Mouse (Mus musculus): ENCODE measurements at regions not wholly inside any gene's neighbourhood (a gene's known extent, or its start where the extent isn't known, plus 50 kb on each side); places are given as distances from the start of the nearest gene placed in this dataset.
"Not testable (repeated sequence)": the region's sequence is repeated elsewhere in the genome, so short reads cannot be mapped to it uniquely, and the experiment has no call there.

GRCm38 (mm10) chr14:16044466-16044865, 204.6 kb upstream of the Ngly1 start:
- Histone ChIP-seq H3K4me3 (ENCODE audit: low read depth, low read length) (no peak overlapping the region), H3K27ac (replicated peaks; ENCODE audit: low read depth, low read length) (no peak overlapping the region), H3K4me2 (ENCODE audit: low read depth, severe bottlenecking) (no peak overlapping the region), H3K4me1 (ENCODE audit: control insufficient read depth, insufficient read depth, low read length) (no peaks in the 10 kb centered on the region), H3K27me3 (ENCODE audit: control insufficient read depth, insufficient read depth, low read length) (no peaks in the 10 kb centered on the region), H3K36me3 (ENCODE audit: control insufficient read depth, insufficient read depth, low read length) (no peaks in the 10 kb centered on the region), H3K9ac (ENCODE audit: low read length) (no peak overlapping the region), H3K9me3 (ENCODE audit: control insufficient read depth, low read length) (no peaks in the 10 kb centered on the region)
- DNase-seq (ENCODE audit: low spot score) (no peak), ATAC-seq (ENCODE audit: insufficient number of reproducible peaks, low FRiP score, low TSS enrichment, low read depth) (no peak)

DNA sequence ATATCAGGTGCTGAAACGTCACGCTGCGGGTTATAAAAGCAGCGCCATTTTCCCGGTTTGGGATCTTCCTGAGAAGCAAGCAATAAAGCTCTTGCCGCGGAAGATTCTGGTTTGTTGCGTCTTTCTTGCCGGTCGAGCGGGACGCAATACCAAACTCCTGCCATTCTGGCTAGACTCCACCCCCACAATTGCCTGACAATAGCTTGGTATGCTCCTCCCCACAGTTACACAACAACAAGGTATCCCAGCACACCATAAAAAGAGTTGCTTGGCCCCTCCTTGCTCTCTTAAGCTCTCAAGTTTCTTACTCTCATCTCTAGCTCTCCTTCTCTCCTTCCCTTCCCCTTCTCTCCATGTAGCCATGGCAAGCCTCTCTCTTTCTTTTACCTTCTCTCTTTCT, 176.5 kb upstream of the Ngly1 start:
- H3K4me2 ChIP-seq (ENCODE audit: low read depth, severe bottlenecking); DNase-seq (ENCODE audit: low spot score); H3K4me1 ChIP-seq (ENCODE audit: control insufficient read depth, insufficient read depth, low read length); H3K9ac ChIP-seq (ENCODE audit: low read length); H3K36me3 ChIP-seq (ENCODE audit: control insufficient read depth, insufficient read depth, low read length); H3K9me3 ChIP-seq (ENCODE audit: control insufficient read depth, low read length); H3K4me3 ChIP-seq (ENCODE audit: low read depth, low read length); ATAC-seq (ENCODE audit: insufficient number of reproducible peaks, low FRiP score, low TSS enrichment, low read depth); H3K27me3 ChIP-seq (ENCODE audit: control insufficient read depth, insufficient read depth, low read length); H3K27ac ChIP-seq (replicated peaks; ENCODE audit: low read depth, low read length): not testable (repeated sequence)
- WGBS = 92% methylated on average over 7 of the region's 12 CpGs

DNA sequence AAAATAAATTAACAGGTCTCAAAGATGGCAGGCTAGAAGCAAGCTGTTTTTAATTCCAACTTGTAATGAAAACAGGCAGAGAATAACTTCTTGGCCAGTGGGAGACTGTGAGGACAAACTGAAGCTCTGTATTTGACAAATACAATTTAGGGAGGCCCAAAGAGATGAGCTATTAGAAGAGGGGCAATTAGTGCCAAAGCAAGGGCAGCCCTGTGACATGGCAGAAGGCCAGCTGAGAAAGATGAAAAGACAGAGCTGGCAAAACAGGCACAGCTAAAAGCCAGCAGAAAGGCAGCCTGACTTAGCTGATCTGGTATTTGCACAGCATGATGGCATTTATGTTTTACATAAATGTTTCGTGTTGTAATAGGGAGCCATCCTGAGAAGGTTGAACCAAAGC, 175.0 kb upstream of the Ngly1 start:
- DNase-seq (ENCODE audit: low spot score) = no peak
- ATAC-seq (ENCODE audit: insufficient number of reproducible peaks, low FRiP score, low TSS enrichment, low read depth) = no peak
- H3K4me1 ChIP-seq (ENCODE audit: control insufficient read depth, insufficient read depth, low read length) = no peaks in the 10 kb centered on the region
- H3K27ac ChIP-seq (replicated peaks; ENCODE audit: low read depth, low read length) = no peak overlapping the region
- H3K9ac ChIP-seq (ENCODE audit: low read length) = no peak overlapping the region
- no peaks in the 10 kb centered on the region for H3K9me3 ChIP-seq (ENCODE audit: control insufficient read depth, low read length)
- no peak overlapping the region for H3K4me3 ChIP-seq (ENCODE audit: low read depth, low read length)
- no peaks in the 10 kb centered on the region for H3K36me3 ChIP-seq (ENCODE audit: control insufficient read depth, insufficient read depth, low read length)
- no peaks in the 10 kb centered on the region for H3K27me3 ChIP-seq (ENCODE audit: control insufficient read depth, insufficient read depth, low read length)
- 86% methylated on average over 1 of the region's 1 CpGs for WGBS
- H3K4me2 ChIP-seq (ENCODE audit: low read depth, severe bottlenecking) = no peak overlapping the region

DNA sequence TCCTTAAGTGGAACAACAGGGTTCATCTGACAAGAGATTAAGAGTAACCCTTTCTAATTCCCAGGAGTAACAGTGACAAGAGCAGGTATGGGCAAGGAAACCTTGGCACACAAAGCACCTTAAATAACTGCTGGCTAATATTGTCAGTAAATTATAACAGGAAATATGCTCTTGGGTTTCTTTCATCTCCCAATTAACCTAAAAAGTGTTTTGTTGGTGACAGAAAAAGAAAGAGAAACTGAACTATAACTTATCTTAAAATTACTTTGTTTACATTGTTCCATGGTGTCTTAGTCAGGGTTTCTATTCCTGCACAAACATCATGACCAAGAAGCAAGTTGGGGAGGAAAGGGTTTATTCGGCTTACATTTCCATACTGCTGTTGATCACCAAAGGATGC, 170.0 kb upstream of the Ngly1 start:
- no peaks in the 10 kb centered on the region for H3K27me3 ChIP-seq (ENCODE audit: control insufficient read depth, insufficient read depth, low read length)
- DNase-seq (ENCODE audit: low spot score) (no peak), ATAC-seq (ENCODE audit: insufficient number of reproducible peaks, low FRiP score, low TSS enrichment, low read depth) (no peak)
- H3K27ac ChIP-seq (replicated peaks; ENCODE audit: low read depth, low read length) = no peak overlapping the region
- no peak overlapping the region for H3K9ac ChIP-seq (ENCODE audit: low read length)
- 67% methylated on average over 1 of the region's 1 CpGs for WGBS
- H3K36me3 ChIP-seq (ENCODE audit: control insufficient read depth, insufficient read depth, low read length) = no peaks in the 10 kb centered on the region
- no peak overlapping the region for H3K4me2 ChIP-seq (ENCODE audit: low read depth, severe bottlenecking)
- H3K9me3 ChIP-seq (ENCODE audit: control insufficient read depth, low read length) = no peaks in the 10 kb centered on the region
- no peak overlapping the region for H3K4me3 ChIP-seq (ENCODE audit: low read depth, low read length)
- H3K4me1 ChIP-seq (ENCODE audit: control insufficient read depth, insufficient read depth, low read length) = no peaks in the 10 kb centered on the region

- DNase-seq (ENCODE audit: low spot score); H3K27me3 ChIP-seq (ENCODE audit: control insufficient read depth, insufficient read depth, low read length); ATAC-seq (ENCODE audit: insufficient number of reproducible peaks, low FRiP score, low TSS enrichment, low read depth); H3K4me1 ChIP-seq (ENCODE audit: control insufficient read depth, insufficient read depth, low read length); H3K9me3 ChIP-seq (ENCODE audit: control insufficient read depth, low read length); H3K36me3 ChIP-seq (ENCODE audit: control insufficient read depth, insufficient read depth, low read length); H3K4me2 ChIP-seq (ENCODE audit: low read depth, severe bottlenecking); H3K9ac ChIP-seq (ENCODE audit: low read length); H3K27ac ChIP-seq (replicated peaks; ENCODE audit: low read depth, low read length); H3K4me3 ChIP-seq (ENCODE audit: low read depth, low read length): not testable (repeated sequence)
These were observed 161.8 kb upstream of the Ngly1 start for GRCm38 (mm10) chr14:16087231-16087630.

DNA sequence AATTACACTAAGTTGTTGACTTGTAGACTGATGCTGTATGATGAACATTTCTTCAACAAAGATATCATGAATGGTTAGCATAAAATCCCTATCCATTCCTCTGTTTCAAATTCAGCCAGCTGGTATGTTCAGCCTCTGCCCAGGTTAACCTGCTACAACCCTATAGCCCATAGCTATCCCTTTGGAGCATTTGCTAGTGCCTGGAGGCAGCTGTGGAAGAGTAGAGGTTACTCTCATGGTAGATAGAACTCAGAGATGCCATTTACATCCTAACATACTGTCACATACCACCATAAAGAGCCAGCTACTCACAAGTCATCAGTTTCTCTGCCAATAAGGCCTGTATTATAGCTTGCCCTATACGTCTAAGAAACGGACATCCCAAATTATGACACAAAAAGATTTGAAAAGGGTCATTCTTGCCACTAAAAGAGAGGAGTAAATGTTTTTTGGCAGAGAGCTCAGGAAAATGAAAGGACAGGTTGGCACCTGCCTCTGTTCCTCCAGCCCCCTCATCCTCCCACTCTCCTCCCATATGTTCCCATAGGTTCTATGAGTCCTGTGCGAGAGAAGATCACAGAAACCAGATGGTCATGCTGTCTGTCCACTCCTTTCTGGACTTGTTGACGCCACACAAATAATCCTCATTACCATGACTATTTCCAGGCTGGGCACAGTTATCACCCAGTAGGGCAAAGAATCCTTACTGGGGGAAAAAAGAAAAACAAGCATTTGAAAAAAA, 156.5 kb upstream of the Ngly1 start:
- H3K36me3 ChIP-seq (ENCODE audit: control insufficient read depth, insufficient read depth, low read length) = no peaks in the 10 kb centered on the region
- DNase-seq (ENCODE audit: low spot score) = no peak
- H3K9ac ChIP-seq (ENCODE audit: low read length) = no peak overlapping the region
- H3K27me3 ChIP-seq (ENCODE audit: control insufficient read depth, insufficient read depth, low read length) = no peaks in the 10 kb centered on the region
- H3K27ac ChIP-seq (replicated peaks; ENCODE audit: low read depth, low read length) = no peak overlapping the region
- H3K4me1 ChIP-seq (ENCODE audit: control insufficient read depth, insufficient read depth, low read length) = no peaks in the 10 kb centered on the region
- no peak overlapping the region for H3K4me2 ChIP-seq (ENCODE audit: low read depth, severe bottlenecking)
- no peak overlapping the region for H3K4me3 ChIP-seq (ENCODE audit: low read depth, low read length)
- no peak for ATAC-seq (ENCODE audit: insufficient number of reproducible peaks, low FRiP score, low TSS enrichment, low read depth)
- WGBS = 86% methylated on average over 4 of the region's 4 CpGs
- H3K9me3 ChIP-seq (ENCODE audit: control insufficient read depth, low read length) = no peaks in the 10 kb centered on the region

DNA sequence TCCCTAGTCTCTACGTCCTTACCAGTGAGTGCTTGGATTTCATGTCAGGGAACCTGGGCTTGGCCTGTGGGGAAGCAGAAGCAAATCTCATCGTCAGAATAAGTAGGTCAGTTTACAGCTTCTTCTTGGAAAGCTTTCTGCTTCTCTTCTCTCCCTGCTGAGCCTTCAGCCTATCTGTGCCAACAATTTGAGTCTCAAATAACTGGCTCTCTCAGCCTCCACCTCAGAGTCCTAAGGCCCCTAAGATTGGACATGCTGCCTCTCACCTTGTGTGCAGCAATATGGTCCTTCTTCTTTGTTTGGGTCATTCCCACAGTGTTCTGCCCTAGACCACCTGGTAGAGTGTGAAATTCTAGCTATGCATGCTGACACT, 156.0 kb upstream of the Ngly1 start:
- WGBS = 61% methylated on average over 2 of the region's 2 CpGs
- H3K27ac ChIP-seq (replicated peaks; ENCODE audit: low read depth, low read length) = no peak overlapping the region
- H3K36me3 ChIP-seq (ENCODE audit: control insufficient read depth, insufficient read depth, low read length) = no peaks in the 10 kb centered on the region
- no peaks in the 10 kb centered on the region for H3K9me3 ChIP-seq (ENCODE audit: control insufficient read depth, low read length)
- H3K9ac ChIP-seq (ENCODE audit: low read length) = no peak overlapping the region
- no peak overlapping the region for H3K4me3 ChIP-seq (ENCODE audit: low read depth, low read length)
- H3K4me2 ChIP-seq (ENCODE audit: low read depth, severe bottlenecking) = no peak overlapping the region
- no peaks in the 10 kb centered on the region for H3K4me1 ChIP-seq (ENCODE audit: control insufficient read depth, insufficient read depth, low read length)
- DNase-seq (ENCODE audit: low spot score) = no peak
- H3K27me3 ChIP-seq (ENCODE audit: control insufficient read depth, insufficient read depth, low read length) = no peaks in the 10 kb centered on the region
- ATAC-seq (ENCODE audit: insufficient number of reproducible peaks, low FRiP score, low TSS enrichment, low read depth) = no peak

GRCm38 (mm10) chr14:16109414-16109813, 139.7 kb upstream of the Ngly1 start:
- no peak overlapping the region for H3K4me2 ChIP-seq (ENCODE audit: low read depth, severe bottlenecking)
- DNase-seq (ENCODE audit: low spot score) (no peak), ATAC-seq (ENCODE audit: insufficient number of reproducible peaks, low FRiP score, low TSS enrichment, low read depth) (no peak)
- no peak overlapping the region for H3K4me3 ChIP-seq (ENCODE audit: low read depth, low read length)
- H3K27ac ChIP-seq (replicated peaks; ENCODE audit: low read depth, low read length) = no peak overlapping the region
- H3K9ac ChIP-seq (ENCODE audit: low read length) = no peak overlapping the region
- WGBS = 96% methylated on average over 1 of the region's 1 CpGs
- H3K36me3 ChIP-seq (ENCODE audit: control insufficient read depth, insufficient read depth, low read length) = no peaks in the 10 kb centered on the region
- H3K27me3 ChIP-seq (ENCODE audit: control insufficient read depth, insufficient read depth, low read length) = no peaks in the 10 kb centered on the region
- no peaks in the 10 kb centered on the region for H3K9me3 ChIP-seq (ENCODE audit: control insufficient read depth, low read length)
- H3K4me1 ChIP-seq (ENCODE audit: control insufficient read depth, insufficient read depth, low read length) = no peaks in the 10 kb centered on the region

DNA sequence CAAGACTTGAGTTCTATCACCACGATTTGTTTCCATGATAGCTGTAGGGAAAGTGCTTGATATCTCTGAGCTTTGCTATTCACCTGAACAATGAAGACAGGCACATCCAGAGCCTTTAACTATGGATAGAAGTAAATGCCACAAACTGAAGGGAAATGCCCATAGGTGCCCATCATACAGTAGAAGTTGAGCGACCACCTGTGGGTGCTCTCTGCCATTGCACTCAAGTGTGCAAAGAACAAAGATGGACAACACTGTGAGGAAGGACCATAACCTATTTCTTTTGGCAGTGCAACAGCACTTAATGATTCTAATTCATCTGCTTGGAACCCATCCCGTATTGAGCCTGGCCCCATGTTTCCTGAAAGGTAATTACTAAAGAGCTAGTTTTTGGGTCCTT, 116.4 kb upstream of the Ngly1 start:
- H3K9me3 ChIP-seq (ENCODE audit: control insufficient read depth, low read length) = no peaks in the 10 kb centered on the region
- H3K9ac ChIP-seq (ENCODE audit: low read length) = no peak overlapping the region
- DNase-seq (ENCODE audit: low spot score) (no peak), ATAC-seq (ENCODE audit: insufficient number of reproducible peaks, low FRiP score, low TSS enrichment, low read depth) (no peak)
- no peaks in the 10 kb centered on the region for H3K4me1 ChIP-seq (ENCODE audit: control insufficient read depth, insufficient read depth, low read length)
- no peak overlapping the region for H3K4me2 ChIP-seq (ENCODE audit: low read depth, severe bottlenecking)
- no peaks in the 10 kb centered on the region for H3K36me3 ChIP-seq (ENCODE audit: control insufficient read depth, insufficient read depth, low read length)
- WGBS = 94% methylated on average over 3 of the region's 3 CpGs
- no peak overlapping the region for H3K27ac ChIP-seq (replicated peaks; ENCODE audit: low read depth, low read length)
- H3K27me3 ChIP-seq (ENCODE audit: control insufficient read depth, insufficient read depth, low read length) = no peaks in the 10 kb centered on the region
- no peak overlapping the region for H3K4me3 ChIP-seq (ENCODE audit: low read depth, low read length)
